Mouse (Mus musculus) spleen, adult 2 months (tissue): ENCODE measurements around the gene Slc41a2.

Experiments
- CTCF ChIP-seq: fragments of 200-500 bp; IDR thresholded peaks from 2 replicates; pipeline ENCODE4 v1.5.1; 2011; ENCODE audit warnings: mild to moderate bottlenecking, inconsistent platforms; ENCODE audit not compliant: insufficient read depth, insufficient read length, insufficient replicate concordance; ENCODE audit errors: extremely low read depth
- POLR2A ChIP-seq: fragments of 200-500 bp; IDR thresholded peaks from 2 replicates; pipeline ENCODE4 v1.6.1; 2011; ENCODE audit warnings: low read depth, low read length, inconsistent platforms

GRCm38 (mm10) chr10:83361643-83362382 is 24.1 kb upstream of the Slc41a2 start:
- TF ChIP-seq CTCF, result peak; percentile 2; the same call in 1 of the 2 replicates
- TF ChIP-seq POLR2A, result no peak
